Mouse (Mus musculus): Measurements from ENCODE around the gene Slit3.

The Slit3 gene

DNA sequence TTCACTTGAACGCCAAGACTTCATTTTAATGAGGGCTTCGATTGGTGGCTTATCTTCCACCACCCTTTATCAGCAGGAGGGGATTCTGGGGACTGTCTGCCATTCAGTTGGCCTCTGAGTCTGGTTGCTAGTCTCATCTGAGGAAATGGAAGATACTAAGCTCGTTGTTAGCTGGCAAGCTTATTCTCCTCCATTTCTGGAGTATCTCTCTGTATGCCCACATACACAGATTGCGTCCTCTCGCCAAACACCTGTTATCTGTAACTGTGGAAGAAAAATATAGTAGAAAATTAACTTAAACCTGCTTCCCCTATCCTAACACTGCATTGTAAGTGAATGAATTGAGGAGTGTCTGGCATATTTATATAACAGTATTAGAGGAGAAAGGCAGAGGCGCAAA lies 240.0 kb downstream of the Slit3 start:
- no peak for DNase-seq

DNA sequence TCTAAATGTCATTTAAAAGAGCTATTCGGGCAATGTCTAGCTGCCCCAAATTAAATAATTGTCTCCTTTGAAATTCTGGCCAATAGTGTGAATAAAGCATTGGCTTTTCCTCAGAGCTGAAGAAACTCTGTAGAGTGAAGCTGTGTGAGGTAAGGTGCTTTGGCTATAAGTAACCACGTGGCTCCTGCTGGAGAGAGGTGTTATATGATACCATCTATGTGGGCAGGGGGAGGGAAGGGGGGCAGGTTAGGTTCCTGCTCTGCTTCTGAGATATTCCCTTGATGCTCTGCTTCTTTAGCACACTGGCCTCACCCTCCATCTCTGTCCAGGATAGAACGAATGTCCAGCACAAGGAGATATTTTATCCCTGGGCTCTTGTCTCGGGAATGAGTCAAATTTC lies 242.0 kb downstream of the Slit3 start:
- DNase-seq = no peak

DNA sequence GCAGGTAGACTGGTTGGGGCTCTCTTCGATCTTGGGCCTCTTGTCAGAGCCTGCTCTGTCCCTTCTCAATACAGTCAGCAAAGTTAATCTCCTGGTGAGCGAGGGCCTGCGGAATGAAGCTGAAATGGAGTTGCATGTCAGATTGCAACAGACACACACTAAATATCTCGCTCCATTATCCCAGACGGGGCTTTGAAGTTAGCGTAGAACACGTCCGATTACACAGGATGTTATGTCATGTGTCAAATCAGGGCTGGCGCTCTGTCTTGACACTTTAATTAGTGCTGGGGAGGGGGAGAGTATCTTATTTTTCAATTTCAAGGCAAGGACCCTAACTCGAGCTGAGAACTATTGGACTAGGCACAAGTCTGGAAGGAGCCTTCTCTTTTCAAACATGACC lies 243.4 kb downstream of the Slit3 start:
- DNase-seq = no peak

- DNase-seq = no peak
Measured at GRCm38 (mm10) chr11:35365510-35365931, 244.5 kb downstream of the Slit3 start.

DNA sequence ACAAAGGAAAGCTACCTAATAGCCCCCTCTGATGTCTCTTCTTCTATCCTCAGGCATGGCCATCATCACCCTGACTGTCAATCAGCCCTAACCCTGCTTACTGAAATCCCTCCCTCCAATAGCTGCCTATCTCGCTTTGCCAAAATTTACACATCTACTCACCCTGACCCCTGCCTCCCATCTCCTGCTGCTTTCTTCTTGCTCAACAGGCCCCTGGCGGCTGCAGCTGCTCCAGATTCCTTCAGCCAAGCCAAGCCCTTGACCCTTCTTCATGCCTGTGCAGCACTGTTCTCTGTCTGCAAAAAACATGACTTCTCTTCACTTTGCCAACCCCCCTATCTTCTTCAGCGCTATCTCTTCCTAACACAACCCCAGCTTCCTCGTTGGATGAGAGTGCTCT lies 245.6 kb downstream of the Slit3 start:
- no peak for DNase-seq

- peak in 1 of 2 experiments; percentile 25 for DNase-seq
Measured at GRCm38 (mm10) chr11:35367248-35367647, 246.2 kb downstream of the Slit3 start.

- peak in 1 of 2 experiments; percentile 25 for DNase-seq
Measured at GRCm38 (mm10) chr11:35369964-35370363, 248.9 kb downstream of the Slit3 start.

GRCm38 (mm10) chr11:35370705-35371104 lies 249.7 kb downstream of the Slit3 start:
- DNase-seq = no peak

- no peak for DNase-seq
Measured at GRCm38 (mm10) chr11:35372410-35372809, 251.4 kb downstream of the Slit3 start.

GRCm38 (mm10) chr11:35375072-35375471 lies 254.0 kb downstream of the Slit3 start:
- DNase-seq = no peak

DNA sequence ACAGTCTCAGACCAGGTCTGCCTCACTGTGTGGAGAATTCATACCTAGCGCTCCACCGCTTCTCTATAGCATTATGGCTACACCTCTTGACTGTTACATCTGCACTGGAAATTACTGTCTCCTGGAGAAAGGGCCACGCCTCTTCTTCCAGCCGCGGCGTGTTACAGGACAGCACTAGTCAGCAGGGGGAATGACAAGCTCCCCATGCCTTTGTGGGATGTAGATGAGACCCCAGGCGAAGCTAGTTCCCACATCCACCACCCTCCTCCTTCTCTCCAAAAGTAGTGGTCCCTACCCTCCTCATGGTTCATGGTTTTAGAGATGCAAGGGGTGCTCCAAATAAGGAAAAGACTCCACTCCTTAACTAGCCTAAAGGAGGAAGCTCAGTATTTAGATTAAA lies 257.8 kb downstream of the Slit3 start:
- DNase-seq = no peak

DNA sequence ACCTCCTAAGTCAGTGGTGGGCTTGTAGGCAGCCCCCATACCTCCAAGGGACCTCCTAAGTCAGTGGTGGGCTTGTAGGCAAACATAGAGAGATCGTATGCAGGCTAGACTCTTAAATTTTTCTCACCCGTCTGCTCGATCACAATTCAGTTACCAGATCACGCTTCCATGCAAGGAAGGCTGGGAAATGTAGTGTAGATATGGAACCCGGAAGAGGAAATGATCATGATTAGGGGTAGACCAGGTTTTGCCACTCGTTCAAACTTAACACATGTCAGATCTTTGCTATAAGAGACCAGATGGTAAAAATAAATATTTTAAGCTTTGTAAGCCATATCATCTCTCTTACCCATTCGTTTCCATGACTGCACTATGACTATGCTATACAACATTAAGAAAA lies 258.4 kb downstream of the Slit3 start:
- DNase-seq = no peak

DNA sequence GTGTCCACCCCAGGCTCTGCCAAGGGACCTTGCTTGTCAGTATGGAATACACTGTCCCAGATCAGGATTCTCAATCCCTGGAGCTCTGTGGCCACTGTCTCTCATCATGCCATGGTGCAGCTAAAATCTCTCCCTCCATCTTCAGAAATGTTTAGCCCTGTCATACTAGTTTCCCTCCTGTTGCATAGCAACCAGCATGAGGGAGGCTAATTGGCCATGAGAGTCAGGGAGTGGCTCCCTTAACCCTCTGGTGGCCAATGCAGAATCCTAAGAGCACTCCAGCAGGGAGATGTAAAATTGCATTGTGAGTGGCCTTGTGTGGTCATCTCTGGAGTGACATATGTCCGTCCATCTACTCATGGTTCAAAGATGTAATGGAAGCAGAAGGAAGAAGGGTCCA lies 259.7 kb downstream of the Slit3 start:
- no peak for DNase-seq

- no peak for DNase-seq
Measured at GRCm38 (mm10) chr11:35385444-35385843, 264.4 kb downstream of the Slit3 start.

DNA sequence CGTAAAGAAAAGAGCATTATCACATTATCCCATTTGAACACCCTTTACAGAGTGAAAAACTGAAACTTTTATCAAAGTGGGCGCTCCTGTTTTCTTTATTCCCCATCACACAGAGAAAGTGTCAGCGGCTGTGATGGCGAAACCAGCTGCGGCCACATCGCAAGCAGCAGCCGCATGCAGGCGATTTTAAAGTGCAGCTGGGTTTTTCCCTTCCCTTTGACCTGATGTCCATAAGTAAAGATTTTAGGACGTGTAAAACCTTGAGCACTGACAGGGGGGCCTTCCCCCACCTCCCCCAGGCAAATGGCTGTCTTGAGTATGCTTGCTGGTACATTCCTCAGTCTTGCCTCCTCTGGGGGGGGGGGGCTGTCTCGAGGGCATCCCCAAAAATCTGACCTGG lies 266.8 kb downstream of the Slit3 start:
- no peak for DNase-seq

- no peak for DNase-seq
Measured at GRCm38 (mm10) chr11:35388471-35388870, 267.4 kb downstream of the Slit3 start.

- DNase-seq = peak; percentile 76 to 79
Measured at GRCm38 (mm10) chr11:35389341-35389740, 268.3 kb downstream of the Slit3 start.

- peak in 1 of 2 experiments; percentile 21 for DNase-seq
Measured at GRCm38 (mm10) chr11:35389780-35390435, 268.9 kb downstream of the Slit3 start.

DNA sequence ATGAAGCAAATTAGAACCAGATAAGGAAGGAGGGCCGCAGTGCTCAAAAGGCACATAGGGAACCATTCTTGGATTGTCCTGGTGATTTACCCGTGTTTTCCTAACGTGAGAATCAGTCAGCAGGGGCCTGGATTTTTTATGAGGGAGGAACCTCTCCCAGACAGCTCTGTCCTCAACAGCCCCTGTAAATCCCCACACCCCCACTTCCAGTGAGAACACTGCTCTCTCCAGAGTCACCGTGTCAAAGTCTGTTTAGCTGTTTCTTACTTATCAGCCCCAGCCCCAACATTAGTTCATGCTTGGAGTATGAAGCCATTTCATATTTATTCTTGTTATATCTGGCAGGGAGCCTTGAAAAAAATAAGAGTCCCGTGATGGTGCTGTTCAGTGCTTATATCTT lies 272.8 kb downstream of the Slit3 start:
- no peak for DNase-seq

DNA sequence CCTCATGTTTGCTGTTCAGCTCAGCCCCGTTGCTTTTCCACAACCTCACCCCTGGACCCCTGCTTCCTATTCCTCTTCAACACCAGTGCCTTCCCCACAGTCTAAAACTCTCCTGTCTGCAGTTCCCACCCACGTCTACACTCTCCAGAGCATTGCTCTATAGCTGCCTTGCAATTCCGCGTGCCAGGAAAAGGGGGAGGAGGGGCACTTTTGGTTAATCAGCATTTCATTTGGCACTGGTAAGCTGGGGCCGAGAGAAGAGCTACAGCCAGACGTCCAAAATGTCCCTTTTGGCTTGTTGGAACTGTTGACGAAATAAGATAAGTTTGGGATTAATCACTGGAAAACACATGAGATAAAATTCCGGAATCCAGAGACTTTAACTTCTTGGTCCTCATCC lies 274.4 kb downstream of the Slit3 start:
- peak in 1 of 2 experiments; percentile 29 for DNase-seq

DNA sequence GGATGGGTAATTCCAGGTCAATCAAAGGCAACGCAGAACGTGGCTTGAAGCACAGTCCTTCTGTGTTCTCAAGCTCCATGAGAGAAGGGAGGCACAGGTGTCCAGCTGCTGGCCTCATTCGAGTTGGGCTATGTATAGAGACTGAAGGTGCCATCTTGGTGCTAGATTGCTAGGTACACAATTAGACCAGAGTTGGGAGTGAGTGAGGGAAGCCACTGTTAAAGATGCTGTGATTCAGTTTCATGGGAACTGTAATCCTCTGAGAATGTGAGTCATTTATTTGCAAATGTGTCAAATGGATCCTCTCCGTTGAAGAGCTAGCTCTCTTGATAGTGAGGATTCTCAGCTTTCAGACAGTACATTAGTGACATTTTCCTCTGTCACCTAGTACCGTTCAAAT lies 277.3 kb downstream of the Slit3 start:
- DNase-seq = no peak

- no peak for DNase-seq
Measured at GRCm38 (mm10) chr11:35403516-35403915, 282.5 kb downstream of the Slit3 start.

- no peak for DNase-seq
Measured at GRCm38 (mm10) chr11:35406045-35406444, 285.0 kb downstream of the Slit3 start.

DNA sequence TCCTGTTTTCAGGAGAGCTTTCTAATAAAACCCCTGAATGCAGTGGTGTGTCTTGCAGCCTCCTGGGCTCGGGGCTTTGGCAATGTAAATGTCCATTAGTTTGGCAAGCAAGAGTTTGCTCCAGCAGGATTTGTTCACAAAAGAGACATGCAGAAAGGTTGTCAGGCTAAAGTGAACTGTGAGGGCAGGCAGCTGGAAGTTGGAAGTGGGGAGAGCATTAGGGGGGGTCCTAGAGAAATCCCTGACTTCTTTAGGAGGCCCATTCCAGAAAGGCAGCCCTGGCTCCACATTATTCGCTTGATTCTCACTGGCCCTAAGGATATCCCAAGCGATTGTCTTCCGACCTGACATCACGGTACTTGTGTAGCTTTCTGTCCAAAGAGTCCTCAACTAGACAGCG lies 285.5 kb downstream of the Slit3 start:
- DNase-seq = no peak
